Mouse (Mus musculus) ES-Bruce4 (cell line): ENCODE data around the gene Fgg. TPM values are rescaled to one million over a fixed set of nuclear protein-coding genes. Genes with fewer than 3 reads are reported as not detected.

ENCODE experiments used
- H3K27ac ChIP-seq: 2 replicates; pipeline ENCODE4 v1.5.1; 2012; ENCODE audit warnings: low read length, inconsistent platforms; ENCODE audit not compliant: insufficient read depth
- H3K27me3 ChIP-seq: 2 replicates; pipeline ENCODE4 v1.6.1; 2012; ENCODE audit warnings: mild to moderate bottlenecking, low read length, inconsistent platforms; ENCODE audit not compliant: control insufficient read depth, poor library complexity, insufficient read depth, severe bottlenecking
- H3K36me3 ChIP-seq: 2 replicates; pipeline ENCODE4 v1.6.1; 2012; ENCODE audit warnings: inconsistent platforms, mild to moderate bottlenecking, low read length, moderate library complexity; ENCODE audit not compliant: control insufficient read depth, poor library complexity, insufficient read depth, severe bottlenecking
- H3K4me1 ChIP-seq: one replicate; pipeline ENCODE4 v1.8.1; 2011; ENCODE audit warnings: low read length; ENCODE audit not compliant: control insufficient read depth, insufficient read depth
- H3K4me3 ChIP-seq: 2 replicates; pipeline ENCODE4 v1.5.1; 2011; ENCODE audit warnings: low read depth, mild to moderate bottlenecking, low read length
- H3K9ac ChIP-seq: 2 replicates; pipeline ENCODE4 v1.6.1; 2012; ENCODE audit warnings: low read depth, mild to moderate bottlenecking, inconsistent platforms; ENCODE audit not compliant: poor library complexity, severe bottlenecking
- H3K9me3 ChIP-seq: replicated peaks from 2 replicates; pipeline ENCODE4 v1.6.1; 2012; ENCODE audit warnings: mild to moderate bottlenecking, low read length, inconsistent platforms; ENCODE audit not compliant: control insufficient read depth, poor library complexity, insufficient read depth, severe bottlenecking
- CTCF ChIP-seq: IDR thresholded peaks from one replicate; pipeline ENCODE4 v1.8.1; 2011; ENCODE audit warnings: low read depth, low read length
- EP300 ChIP-seq: IDR thresholded peaks from 2 replicates; pipeline ENCODE4 v1.6.1; 2011; ENCODE audit warnings: low read depth, low read length; ENCODE audit not compliant: insufficient read depth
- POLR2A ChIP-seq: IDR thresholded peaks from one replicate; pipeline ENCODE4 v1.8.1; 2011; ENCODE audit warnings: low read length; ENCODE audit not compliant: insufficient read depth
- polyA plus RNA-seq: library from polyadenylated mRNA; stranded (reverse); fragments of >200 nt; gene quantifications from 2 replicates; pipeline ENCODE4 v1.2.4, GENCODE M21; 2011; ENCODE audit warnings: low read depth; ENCODE audit not compliant: missing spikeins, insufficient read depth, insufficient read length

The Fgg gene
- polyA plus RNA-seq, 1 experiment = 0.94 TPM

DNA sequence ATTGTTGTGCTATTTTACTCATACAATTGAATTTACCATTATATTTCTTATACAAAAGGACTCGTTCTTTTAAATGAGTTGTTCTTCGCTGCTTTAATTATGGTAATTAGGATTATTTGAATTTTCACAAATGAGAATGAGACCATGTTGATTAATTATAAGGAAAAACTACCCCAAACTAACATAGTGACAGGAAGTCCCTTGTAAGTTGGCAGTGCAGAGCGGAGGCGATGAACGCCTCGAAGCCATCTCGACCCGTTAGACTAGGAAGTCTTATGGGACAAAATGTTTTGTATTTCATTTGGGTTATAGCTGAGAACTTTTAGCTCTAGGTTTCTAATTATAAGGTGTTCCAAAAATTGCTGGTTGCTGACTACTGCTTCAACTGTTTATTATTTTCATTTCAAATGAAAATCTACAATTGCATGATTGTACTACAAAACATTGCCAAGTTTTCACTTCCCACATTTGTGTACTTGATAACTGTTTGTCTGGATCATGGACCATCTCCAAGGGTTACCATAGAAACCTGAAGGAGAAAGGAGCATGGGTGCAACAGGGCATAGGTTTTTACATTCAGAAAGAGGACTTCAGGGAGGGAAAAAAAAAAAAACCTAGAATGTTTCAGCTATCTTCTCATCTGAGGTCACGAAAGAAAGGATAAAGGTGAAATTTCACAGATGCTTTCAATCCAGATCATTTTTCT lies 20.2 kb downstream of the Fgg start:
- H3K27ac ChIP-seq = no peak overlapping the region
- H3K36me3 ChIP-seq = no peaks in the 10 kb centered on the region
- no peak overlapping the region for H3K9ac ChIP-seq
- no peaks in the 10 kb centered on the region for H3K4me1 ChIP-seq
- H3K9me3 ChIP-seq = no peaks in the 10 kb centered on the region
- H3K4me3 ChIP-seq = no peak overlapping the region
- no peaks in the 10 kb centered on the region for H3K27me3 ChIP-seq
- TF ChIP-seq POLR2A = no peak
- TF ChIP-seq EP300 = no peak
- TF ChIP-seq CTCF = no peak

GRCm38 (mm10) chr3:83030331-83030730 lies 22.8 kb downstream of the Fgg start:
- H3K36me3 ChIP-seq = no peaks in the 10 kb centered on the region
- H3K4me3 ChIP-seq = no peak overlapping the region
- TF ChIP-seq CTCF (no peak), POLR2A (no peak), EP300 (no peak)
- H3K9me3 ChIP-seq = no peaks in the 10 kb centered on the region
- no peaks in the 10 kb centered on the region for H3K27me3 ChIP-seq
- no peak overlapping the region for H3K27ac ChIP-seq
- no peak overlapping the region for H3K9ac ChIP-seq
- H3K4me1 ChIP-seq = no peaks in the 10 kb centered on the region

DNA sequence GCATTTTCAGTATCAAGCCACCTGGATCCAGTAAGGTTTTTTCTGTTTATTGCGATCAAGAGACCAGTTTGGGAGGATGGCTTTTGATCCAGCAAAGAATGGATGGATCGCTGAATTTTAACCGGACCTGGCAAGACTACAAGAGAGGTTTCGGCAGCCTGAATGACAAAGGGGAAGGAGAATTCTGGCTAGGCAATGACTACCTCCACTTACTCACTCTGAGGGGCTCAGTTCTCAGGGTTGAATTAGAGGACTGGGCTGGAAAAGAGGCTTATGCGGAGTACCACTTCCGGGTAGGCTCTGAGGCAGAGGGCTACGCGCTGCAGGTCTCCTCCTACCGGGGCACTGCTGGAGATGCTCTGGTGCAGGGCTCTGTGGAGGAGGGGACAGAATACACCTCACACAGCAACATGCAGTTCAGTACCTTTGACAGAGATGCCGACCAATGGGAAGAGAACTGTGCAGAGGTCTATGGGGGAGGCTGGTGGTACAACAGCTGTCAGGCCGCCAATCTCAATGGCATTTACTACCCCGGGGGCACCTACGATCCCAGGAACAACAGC lies 25.3 kb downstream of the Fgg start:
- no peak for TF ChIP-seq CTCF
- TF ChIP-seq EP300 = no peak
- TF ChIP-seq POLR2A = no peak
- Histone ChIP-seq H3K9me3 (no peaks in the 10 kb centered on the region), H3K9ac (no peak overlapping the region), H3K4me3 (no peak overlapping the region), H3K27ac (no peak overlapping the region), H3K36me3 (no peaks in the 10 kb centered on the region), H3K27me3 (no peaks in the 10 kb centered on the region), H3K4me1 (no peaks in the 10 kb centered on the region)

GRCm38 (mm10) chr3:83033801-83034200 lies 26.3 kb downstream of the Fgg start:
- no peaks in the 10 kb centered on the region for H3K4me1 ChIP-seq
- no peaks in the 10 kb centered on the region for H3K36me3 ChIP-seq
- no peak overlapping the region for H3K27ac ChIP-seq
- H3K4me3 ChIP-seq = no peak overlapping the region
- no peaks in the 10 kb centered on the region for H3K27me3 ChIP-seq
- H3K9ac ChIP-seq = no peak overlapping the region
- TF ChIP-seq EP300 = no peak
- TF ChIP-seq CTCF = no peak
- TF ChIP-seq POLR2A = no peak
- no peaks in the 10 kb centered on the region for H3K9me3 ChIP-seq

- Histone ChIP-seq H3K4me3 (no peak overlapping the region), H3K27me3 (no peaks in the 10 kb centered on the region), H3K4me1 (no peaks in the 10 kb centered on the region), H3K27ac (no peak overlapping the region), H3K36me3 (no peaks in the 10 kb centered on the region), H3K9ac (no peak overlapping the region), H3K9me3 (no peaks in the 10 kb centered on the region)
- TF ChIP-seq POLR2A (no peak), EP300 (no peak), CTCF (no peak)
These were observed 31.3 kb downstream of the Fgg start for GRCm38 (mm10) chr3:83038865-83039264.

- TF ChIP-seq EP300 (no peak), CTCF (no peak), POLR2A (no peak)
- no peak overlapping the region for H3K4me3 ChIP-seq
- H3K9me3 ChIP-seq = no peaks in the 10 kb centered on the region
- H3K36me3 ChIP-seq = no peaks in the 10 kb centered on the region
- no peak overlapping the region for H3K27ac ChIP-seq
- H3K9ac ChIP-seq = no peak overlapping the region
- no peaks in the 10 kb centered on the region for H3K27me3 ChIP-seq
- H3K4me1 ChIP-seq = no peaks in the 10 kb centered on the region
These were observed 32.1 kb downstream of the Fgg start for GRCm38 (mm10) chr3:83039666-83040065.
